Mouse (Mus musculus) cerebellum, adult 8-10 months (tissue): ENCODE results near the gene Adig.

Experiments
- DNase-seq: peaks from one replicate; pipeline ENCODE4 v3.0.0; 2022

Gene Adig

GRCm38 (mm10) chr2:158501836-158502812, at the start of gene Adig:
Gene Adig (plus strand): TSS chr2:158502612.
- no peak for DNase-seq

GRCm38 (mm10) chr2:158456451-158456850, 46.0 kb upstream of the Adig start:
- no peak for DNase-seq

GRCm38 (mm10) chr2:158457610-158458009, 44.8 kb upstream of the Adig start:
- no peak for DNase-seq

GRCm38 (mm10) chr2:158462450-158462849, 40.0 kb upstream of the Adig start:
- DNase-seq, result no peak

- DNase-seq, result no peak
These were observed 28.3 kb upstream of the Adig start for GRCm38 (mm10) chr2:158474159-158474558.

GRCm38 (mm10) chr2:158477640-158478039, 24.8 kb upstream of the Adig start:
- DNase-seq, result no peak

GRCm38 (mm10) chr2:158498457-158498856, 4.0 kb upstream of the Adig start:
- DNase-seq, result no peak

- DNase-seq, result no peak
These were observed 814 bp downstream of the Adig start for GRCm38 (mm10) chr2:158503226-158503625.

GRCm38 (mm10) chr2:158503671-158504070, 1.3 kb downstream of the Adig start:
- no peak for DNase-seq

- no peak for DNase-seq
These were observed 4.1 kb downstream of the Adig start for GRCm38 (mm10) chr2:158506475-158506874.

GRCm38 (mm10) chr2:158507046-158507445, 4.6 kb downstream of the Adig start:
- DNase-seq, result no peak

GRCm38 (mm10) chr2:158510665-158511064, 8.3 kb downstream of the Adig start:
- DNase-seq, result no peak

- no peak for DNase-seq
These were observed 10.1 kb downstream of the Adig start, which contains the start of gene Arhgap40 for GRCm38 (mm10) chr2:158512528-158512927. Gene Arhgap40 (plus strand): TSS chr2:158512796.

- no peak for DNase-seq
These were observed 11.5 kb downstream of the Adig start for GRCm38 (mm10) chr2:158513821-158514336.

- no peak for DNase-seq
These were observed 16.2 kb downstream of the Adig start for GRCm38 (mm10) chr2:158518583-158518982.

GRCm38 (mm10) chr2:158519071-158519470, 16.7 kb downstream of the Adig start:
- no peak for DNase-seq

GRCm38 (mm10) chr2:158519800-158520199, 17.4 kb downstream of the Adig start:
- no peak for DNase-seq

- no peak for DNase-seq
These were observed 20.6 kb downstream of the Adig start for GRCm38 (mm10) chr2:158523060-158523459.

- DNase-seq, result no peak
These were observed 21.9 kb downstream of the Adig start for GRCm38 (mm10) chr2:158524129-158524860.

- DNase-seq, result peak; percentile 36
These were observed 31.7 kb downstream of the Adig start for GRCm38 (mm10) chr2:158534090-158534489.

- no peak for DNase-seq
These were observed 32.1 kb downstream of the Adig start for GRCm38 (mm10) chr2:158534559-158534958.

- DNase-seq, result no peak
These were observed 37.3 kb downstream of the Adig start for GRCm38 (mm10) chr2:158539433-158540305.
